Mouse (Mus musculus): ENCODE results near the gene Igfbp3. TPM values are rescaled to one million over a fixed set of nuclear protein-coding genes. Genes with fewer than 3 reads are reported as not detected.
"Not testable (repeated sequence)": the region's sequence is repeated elsewhere in the genome, so short reads cannot be mapped to it uniquely, and the experiment has no call there.

Gene Igfbp3
- total RNA-seq (2021), result 10 to 100 TPM; 25.5 to 40.3 TPM
- long read RNA-seq, experiment 1, transcript Igfbp3-201 (5 exons, 2,421 nt), result major isoform, 22 of 25 reads
- long read RNA-seq, experiment 1, partial matches to known transcripts, result 3 of 25 reads
- long read RNA-seq, experiment 1, other reads (novel, unspliced or antisense), result 0 of 25 reads
- long read RNA-seq, experiment 2, transcript Igfbp3-201 (5 exons, 2,421 nt), result major isoform, 10 of 15 reads
- long read RNA-seq, experiment 2, partial matches to known transcripts, result 1 of 15 reads
- long read RNA-seq, experiment 2, other reads (novel, unspliced or antisense), result 3 of 15 reads

GRCm38 (mm10) chr11:7213501-7214341 lies at the start of gene Igfbp3:
Igfbp3 (minus strand) TSS chr11:7213923.
- peak; percentile 51 to 58 for DNase-seq

- no peak for DNase-seq
Observed at GRCm38 (mm10) chr11:7250870-7251269, 37.1 kb upstream of the Igfbp3 start.

- DNase-seq, result no peak
Observed at GRCm38 (mm10) chr11:7250415-7250814, 36.7 kb upstream of the Igfbp3 start.

- no peak for DNase-seq
Observed at GRCm38 (mm10) chr11:7244782-7245181, 31.1 kb upstream of the Igfbp3 start.

- no peak for DNase-seq
Observed at GRCm38 (mm10) chr11:7239041-7239740, 25.5 kb upstream of the Igfbp3 start.

- no peak for DNase-seq
Observed at GRCm38 (mm10) chr11:7238546-7238945, 24.8 kb upstream of the Igfbp3 start.

GRCm38 (mm10) chr11:7237712-7238111 lies 24.0 kb upstream of the Igfbp3 start:
- DNase-seq, result no peak

- no peak for DNase-seq
Observed at GRCm38 (mm10) chr11:7236751-7237150, 23.0 kb upstream of the Igfbp3 start.

- DNase-seq, result no peak
Observed at GRCm38 (mm10) chr11:7234981-7235609, 21.4 kb upstream of the Igfbp3 start.

GRCm38 (mm10) chr11:7234436-7234835 lies 20.7 kb upstream of the Igfbp3 start:
- no peak for DNase-seq

GRCm38 (mm10) chr11:7233333-7233732 lies 19.6 kb upstream of the Igfbp3 start:
- no peak for DNase-seq

- DNase-seq, result no peak
Observed at GRCm38 (mm10) chr11:7231958-7232357, 18.2 kb upstream of the Igfbp3 start.

- no peak for DNase-seq
Observed at GRCm38 (mm10) chr11:7230000-7230399, 16.3 kb upstream of the Igfbp3 start.

- DNase-seq, result no peak
Observed at GRCm38 (mm10) chr11:7228107-7228506, 14.4 kb upstream of the Igfbp3 start.

- DNase-seq, result no peak
Observed at GRCm38 (mm10) chr11:7226810-7227550, 13.3 kb upstream of the Igfbp3 start.

GRCm38 (mm10) chr11:7226200-7226599 lies 12.5 kb upstream of the Igfbp3 start:
- DNase-seq, result no peak

GRCm38 (mm10) chr11:7221826-7222225 lies 8.1 kb upstream of the Igfbp3 start:
- DNase-seq, result not testable (repeated sequence)

- peak; percentile 43 to 81 for DNase-seq
Observed at GRCm38 (mm10) chr11:7215703-7216102, 2.0 kb upstream of the Igfbp3 start.

GRCm38 (mm10) chr11:7214761-7215160 lies 1.0 kb upstream of the Igfbp3 start:
- peak; percentile 51 to 67 for DNase-seq

GRCm38 (mm10) chr11:7214342-7214660 lies 578 bp upstream of the Igfbp3 start:
- DNase-seq, result peak in 1 of 2 experiments; percentile 55

GRCm38 (mm10) chr11:7213161-7213500 lies 592 bp downstream of the Igfbp3 start:
- DNase-seq, result no peak
